Mouse (Mus musculus) macrophage (primary cell): Measurements from ENCODE around the gene Hoxb8. TPM values are rescaled to one million over a fixed set of nuclear protein-coding genes. Genes with fewer than 3 reads are reported as not detected.

Experiments used
- H3K27ac ChIP-seq: fragments of 350-480 bp; formaldehyde crosslinking; 2 replicates; pipeline ENCODE4 v1.9.0; 2021
- H3K36me3 ChIP-seq: fragments of 350-480 bp; formaldehyde crosslinking; 2 replicates; pipeline ENCODE4 v1.9.0; 2021; ENCODE audit errors: inconsistent target
- H3K4me3 ChIP-seq: fragments of 350-480 bp; formaldehyde crosslinking; 2 replicates; pipeline ENCODE4 v1.9.0; 2021; ENCODE audit errors: inconsistent target
- H3K79me2 ChIP-seq: fragments of 350-480 bp; formaldehyde crosslinking; 2 replicates; pipeline ENCODE4 v1.9.0; 2021; ENCODE audit errors: inconsistent target
- WGBS: methylation state at CpG from one replicate; pipeline ENCODE4 v1.1.7; 2026; ENCODE audit warnings: inconsistent platforms; ENCODE audit not compliant: missing documents; 5-methylcytosine and 5-hydroxymethylcytosine counted together
- polyA plus RNA-seq: library from polyadenylated mRNA; stranded (reverse); fragments of 250-400 nt; gene quantifications from 3 replicates; pipeline ENCODE4 v1.2.4, GENCODE M21; 2018; ENCODE audit warnings: inconsistent platforms

Hoxb8 gene
- polyA plus RNA-seq, 1 experiment from 2014 or later, result not detected

DNA sequence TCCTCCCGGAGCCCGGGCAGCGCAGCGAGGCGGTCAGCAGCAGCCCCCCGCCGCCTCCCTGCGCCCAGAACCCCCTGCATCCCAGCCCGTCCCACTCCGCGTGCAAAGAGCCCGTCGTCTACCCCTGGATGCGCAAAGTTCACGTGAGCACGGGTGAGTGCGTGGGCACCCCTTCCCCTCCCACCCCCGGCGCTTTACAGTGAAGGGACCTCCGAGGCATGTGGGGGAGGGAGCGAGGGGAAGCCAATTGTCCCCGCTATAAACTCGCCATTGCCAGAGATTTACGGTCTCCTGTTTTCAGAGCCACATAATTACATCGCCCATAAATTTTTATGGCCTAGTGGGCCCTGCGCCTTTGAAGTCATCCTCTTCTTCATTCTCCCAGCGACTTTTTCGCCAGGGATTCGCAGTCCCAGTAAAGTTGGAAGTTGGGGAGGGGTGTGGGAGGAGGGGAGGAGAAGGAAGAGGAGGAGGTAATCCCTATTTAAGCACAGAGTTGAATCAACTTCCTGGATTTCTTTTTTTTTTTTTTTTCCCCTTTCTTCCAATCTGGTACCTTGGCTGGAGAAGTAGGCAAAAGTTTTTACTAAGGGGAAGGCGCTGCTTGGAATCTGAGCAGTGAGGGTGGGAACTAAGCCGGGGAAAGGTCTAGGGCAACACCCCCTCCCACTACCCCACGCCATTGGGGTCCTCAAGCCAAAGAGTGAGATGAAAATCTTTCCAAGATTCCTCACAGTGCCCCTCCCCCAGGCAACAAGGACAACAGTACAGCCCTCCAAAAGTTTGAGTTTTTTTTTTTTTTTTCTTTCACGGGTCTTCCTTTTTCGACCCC is 37.6 kb downstream of the Hoxb8 start:
- peaks cover 14% of the 10 kb centered on the region; the same call in 1 of the 2 replicates for H3K79me2 ChIP-seq
- no peaks in the 10 kb centered on the region for H3K36me3 ChIP-seq
- WGBS, result 3% methylated on average over 31 of the region's 34 CpGs
- peak overlapping the region; percentile 61 for H3K4me3 ChIP-seq
- peak overlapping the region; percentile 37; the same call in 1 of the 2 replicates for H3K27ac ChIP-seq

DNA sequence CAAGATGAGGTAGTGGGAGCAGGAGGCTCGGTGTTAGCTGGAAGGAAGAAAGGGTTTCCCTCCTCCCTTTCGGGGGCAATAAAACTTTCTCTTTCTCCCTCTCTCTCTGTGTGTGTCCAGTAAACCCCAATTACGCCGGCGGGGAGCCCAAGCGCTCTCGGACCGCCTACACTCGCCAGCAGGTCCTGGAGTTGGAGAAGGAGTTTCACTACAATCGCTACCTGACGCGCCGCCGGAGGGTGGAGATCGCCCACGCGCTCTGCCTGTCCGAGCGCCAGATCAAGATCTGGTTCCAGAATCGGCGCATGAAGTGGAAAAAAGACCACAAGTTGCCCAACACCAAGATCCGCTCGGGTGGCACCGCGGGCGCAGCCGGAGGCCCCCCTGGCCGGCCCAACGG is 38.2 kb downstream of the Hoxb8 start:
- no peaks in the 10 kb centered on the region for H3K36me3 ChIP-seq
- WGBS, result 21% methylated on average over 26 of the region's 29 CpGs
- H3K27ac ChIP-seq, result no peak overlapping the region
- H3K79me2 ChIP-seq, result peaks cover 14% of the 10 kb centered on the region; the same call in 1 of the 2 replicates
- H3K4me3 ChIP-seq, result peak overlapping the region; percentile 61

DNA sequence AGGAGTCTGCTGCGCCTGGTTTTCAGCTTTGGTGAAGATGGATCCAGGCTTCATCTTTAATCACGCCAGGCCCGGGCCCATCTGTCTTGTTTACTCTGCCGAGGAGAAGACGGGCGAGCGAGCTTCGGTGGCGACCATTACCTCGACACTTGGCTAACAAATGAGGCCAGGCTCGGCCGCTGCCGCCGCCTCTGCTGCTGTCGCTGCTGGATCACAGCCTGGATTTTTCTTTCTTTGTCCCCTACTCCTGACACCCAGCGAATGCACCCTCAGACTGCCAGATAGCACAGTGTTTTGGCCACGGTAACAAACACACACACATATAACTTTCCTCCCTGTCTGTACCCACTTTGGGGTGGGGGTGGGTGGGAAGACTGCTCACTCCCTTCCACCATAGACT is 39.0 kb downstream of the Hoxb8 start:
- Histone ChIP-seq H3K79me2 (peaks cover 14% of the 10 kb centered on the region; the same call in 1 of the 2 replicates), H3K36me3 (no peaks in the 10 kb centered on the region), H3K27ac (no peak overlapping the region), H3K4me3 (no peak overlapping the region)
- 92% methylated on average over 17 of the region's 17 CpGs for WGBS

DNA sequence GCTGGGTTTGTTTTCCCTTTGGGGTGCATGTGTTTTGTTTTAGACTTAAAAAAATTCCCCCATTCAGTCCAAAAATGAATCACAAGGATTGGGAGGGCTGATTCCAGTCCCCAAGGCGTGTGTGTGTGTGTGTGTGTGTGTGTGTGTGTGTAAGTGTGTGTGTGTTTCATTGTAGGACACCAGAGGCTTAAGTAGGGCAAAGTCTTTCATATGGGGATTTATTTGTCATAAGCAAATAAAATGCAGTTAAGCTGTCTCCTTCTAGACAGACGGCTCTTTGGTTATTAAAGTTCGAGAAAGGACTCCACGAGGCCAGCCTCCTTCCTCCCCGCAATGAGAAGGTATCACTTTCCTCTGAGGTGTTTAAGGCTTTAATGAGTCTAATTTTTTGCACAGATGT is 40.1 kb downstream of the Hoxb8 start:
- WGBS, result 83% methylated on average over 5 of the region's 5 CpGs
- H3K36me3 ChIP-seq, result no peaks in the 10 kb centered on the region
- no peak overlapping the region for H3K4me3 ChIP-seq
- H3K27ac ChIP-seq, result no peak overlapping the region
- peaks cover 5% of the 10 kb centered on the region; the same call in 1 of the 2 replicates for H3K79me2 ChIP-seq

DNA sequence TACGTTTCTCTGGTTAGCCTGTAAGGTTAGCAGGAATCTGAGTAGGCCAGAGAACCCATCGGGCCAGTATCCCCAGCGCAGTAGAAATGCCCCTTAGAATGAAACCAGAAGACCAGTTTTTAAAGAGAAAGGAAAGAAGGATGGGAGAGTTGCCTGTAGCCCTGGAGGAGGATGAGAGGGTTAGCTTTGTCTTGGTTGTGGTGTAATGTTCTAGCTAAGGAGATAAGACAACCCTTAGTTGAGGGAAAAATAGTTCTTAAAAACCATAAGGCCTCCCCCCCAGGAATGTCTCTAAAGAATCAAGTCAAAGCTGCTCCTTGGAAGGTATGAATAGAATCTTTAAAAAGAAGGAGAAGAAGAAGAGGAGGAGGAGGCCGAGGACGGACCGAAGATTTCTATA is 41.0 kb downstream of the Hoxb8 start:
- 86% methylated on average over 6 of the region's 6 CpGs for WGBS
- Histone ChIP-seq H3K27ac (no peak overlapping the region), H3K79me2 (peaks cover 5% of the 10 kb centered on the region; the same call in 1 of the 2 replicates), H3K4me3 (no peak overlapping the region), H3K36me3 (no peaks in the 10 kb centered on the region)

DNA sequence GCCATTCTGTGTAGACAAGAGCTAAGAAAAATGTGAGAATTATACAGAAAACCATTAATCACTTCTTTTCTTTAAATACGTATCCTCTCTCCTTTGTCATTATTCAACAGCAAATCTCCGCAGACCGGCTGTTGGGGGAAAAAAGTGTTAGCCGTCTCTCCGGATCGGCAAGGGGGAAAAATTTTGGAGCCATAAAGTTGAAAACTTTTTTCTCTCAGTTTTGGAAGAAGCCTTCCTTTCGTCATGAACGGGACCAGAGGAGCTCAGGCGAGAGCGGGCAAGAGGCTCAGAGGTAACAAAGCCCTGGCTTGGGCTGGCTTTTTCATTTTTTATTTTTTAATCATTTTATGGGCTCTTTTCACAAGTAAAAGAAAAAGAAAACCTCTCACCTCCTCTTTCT is 41.4 kb downstream of the Hoxb8 start, which contains the start of gene Hoxb3:
Hoxb3 (plus strand) TSS at position 173 of the 400 bp plus-strand sequence.
- H3K79me2 ChIP-seq, result peaks cover 1% of the 10 kb centered on the region; the same call in 1 of the 2 replicates
- no peaks in the 10 kb centered on the region for H3K36me3 ChIP-seq
- 95% methylated on average over 10 of the region's 10 CpGs for WGBS
- no peak within 1 kb of the TSS for H3K27ac ChIP-seq
- no peak within 1 kb of the TSS for H3K4me3 ChIP-seq

DNA sequence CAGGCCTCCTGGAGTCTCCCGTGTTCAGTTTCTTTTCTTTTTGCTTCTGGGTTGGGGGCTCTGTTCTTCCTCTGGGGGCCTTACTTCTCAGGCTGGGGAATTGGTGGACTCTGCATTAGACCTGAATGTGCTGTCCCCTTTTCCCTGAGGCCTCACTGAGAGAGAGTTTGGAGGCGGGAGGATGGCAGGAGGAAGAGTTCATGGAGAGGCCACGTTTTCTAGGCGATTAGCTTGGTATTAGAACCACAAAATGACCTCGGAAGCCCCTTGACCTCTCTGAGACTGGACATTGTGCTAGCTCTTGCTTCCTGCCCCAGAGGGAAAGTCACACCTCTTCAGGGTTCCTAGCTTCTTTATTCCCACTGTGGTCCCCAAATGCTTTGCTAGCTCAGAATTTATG is 42.4 kb downstream of the Hoxb8 start:
- H3K79me2 ChIP-seq, result no peaks in the 10 kb centered on the region
- H3K27ac ChIP-seq, result no peak overlapping the region
- H3K4me3 ChIP-seq, result no peak overlapping the region
- no peaks in the 10 kb centered on the region for H3K36me3 ChIP-seq
- 89% methylated on average over 5 of the region's 5 CpGs for WGBS

DNA sequence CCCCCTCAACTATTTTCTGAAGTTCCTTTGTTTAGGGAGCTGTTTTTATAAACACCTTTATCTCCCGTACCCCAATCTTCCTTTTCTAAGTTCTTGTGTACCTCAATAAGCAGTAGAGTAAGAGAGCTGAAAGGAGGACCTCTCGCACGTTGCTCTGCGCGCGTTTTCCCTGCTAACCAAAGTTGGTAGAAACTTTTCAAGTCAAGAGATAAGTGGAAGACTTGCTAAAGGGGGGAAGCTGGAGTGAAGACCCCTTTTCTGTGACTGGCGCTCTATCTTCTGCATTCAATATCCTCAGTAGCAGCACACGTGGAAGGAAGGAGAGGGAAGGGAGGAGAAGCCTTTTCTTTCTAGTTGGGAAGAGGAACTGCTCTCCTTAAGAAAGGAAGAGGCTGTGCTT is 43.3 kb downstream of the Hoxb8 start:
- Histone ChIP-seq H3K27ac (no peak overlapping the region), H3K79me2 (no peaks in the 10 kb centered on the region), H3K36me3 (no peaks in the 10 kb centered on the region), H3K4me3 (no peak overlapping the region)
- 91% methylated on average over 8 of the region's 8 CpGs for WGBS

DNA sequence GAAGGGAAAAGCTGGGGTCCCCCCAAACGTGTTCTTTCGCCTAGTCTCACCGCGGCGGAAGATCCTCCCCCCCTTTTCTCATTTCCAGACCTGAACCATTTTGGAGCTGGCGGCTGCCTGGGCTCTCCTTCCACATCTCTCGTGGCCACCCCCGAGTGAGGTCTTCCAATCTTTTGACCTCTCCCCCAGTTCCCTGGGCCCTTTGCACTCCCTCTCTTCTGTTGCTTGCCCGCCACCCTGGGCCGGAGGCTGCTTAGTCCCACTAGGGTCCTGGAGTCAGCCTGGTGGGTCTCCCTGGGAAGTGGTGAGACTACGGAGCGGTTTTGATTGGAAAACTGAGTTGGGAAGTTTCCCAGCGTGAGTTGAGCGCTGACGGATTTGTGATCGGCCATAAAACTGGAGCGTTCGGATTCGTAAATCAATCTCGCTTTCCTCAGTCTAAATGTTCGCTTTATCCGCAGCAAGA is 44.1 kb downstream of the Hoxb8 start:
- H3K4me3 ChIP-seq, result no peak overlapping the region
- no peak overlapping the region for H3K27ac ChIP-seq
- H3K79me2 ChIP-seq, result no peaks in the 10 kb centered on the region
- 94% methylated on average over 21 of the region's 22 CpGs for WGBS
- no peaks in the 10 kb centered on the region for H3K36me3 ChIP-seq

DNA sequence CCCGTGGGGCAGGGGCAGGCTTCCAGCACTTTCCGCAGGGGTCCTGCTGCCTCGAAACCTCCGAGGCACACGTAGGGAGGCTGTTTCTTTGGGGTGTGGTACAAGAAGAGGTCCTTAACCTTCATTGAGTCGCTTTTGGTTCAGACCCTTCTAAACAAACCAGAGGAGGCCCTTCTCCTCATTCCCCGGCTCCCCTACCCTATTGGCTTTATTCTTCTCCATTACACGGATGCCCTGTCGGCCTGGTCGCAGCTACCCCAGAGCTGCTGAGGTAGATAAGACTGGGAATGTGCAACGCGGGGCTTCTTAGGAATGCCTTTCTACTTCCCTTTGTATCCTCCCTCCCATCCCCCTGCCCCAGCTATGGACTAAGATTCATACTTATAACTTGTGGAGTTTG is 45.0 kb downstream of the Hoxb8 start:
- WGBS, result 98% methylated on average over 10 of the region's 12 CpGs
- Histone ChIP-seq H3K79me2 (no peaks in the 10 kb centered on the region), H3K36me3 (no peaks in the 10 kb centered on the region), H3K27ac (no peak overlapping the region), H3K4me3 (no peak overlapping the region)

DNA sequence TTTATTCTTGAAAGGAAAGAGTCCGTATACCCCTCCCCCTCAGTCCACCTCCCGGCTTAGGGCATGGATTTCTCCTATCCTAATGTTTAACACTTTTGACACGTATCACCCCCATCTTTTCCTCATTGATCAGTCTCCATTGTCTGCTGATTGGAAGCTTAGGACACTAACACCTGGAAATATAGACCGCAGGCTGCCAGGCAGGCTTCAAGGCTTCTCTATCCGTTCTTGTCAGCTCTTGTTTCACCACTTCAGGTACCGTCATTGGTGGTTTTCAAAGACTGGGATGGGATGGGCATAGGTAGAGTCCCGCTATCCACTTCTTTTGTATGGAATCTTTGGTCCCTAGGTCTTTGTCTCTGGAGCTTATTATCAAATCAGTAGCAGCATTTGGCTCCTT is 45.4 kb downstream of the Hoxb8 start:
- Histone ChIP-seq H3K79me2 (no peaks in the 10 kb centered on the region), H3K4me3 (no peak overlapping the region), H3K36me3 (no peaks in the 10 kb centered on the region), H3K27ac (no peak overlapping the region)
- WGBS, result 96% methylated on average over 7 of the region's 7 CpGs

DNA sequence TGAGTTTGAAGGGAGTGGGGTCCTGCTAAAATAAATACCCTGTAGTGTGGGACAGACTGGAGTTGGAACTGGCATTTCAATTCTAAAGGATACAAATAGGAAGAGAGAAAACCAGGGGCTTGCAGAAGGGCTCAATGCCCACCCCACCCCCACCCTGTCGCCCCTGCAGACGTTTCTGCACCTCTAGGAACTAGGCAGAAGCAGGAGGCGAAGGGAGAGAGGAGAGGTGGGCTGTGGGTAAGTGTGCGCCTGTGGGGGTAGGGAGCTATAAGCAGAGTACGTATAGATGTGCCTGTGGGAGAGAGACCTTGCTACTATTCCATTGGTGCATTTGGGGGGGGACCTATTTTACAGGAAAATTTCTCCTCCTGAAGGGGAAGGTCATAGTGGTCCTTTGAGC is 46.0 kb downstream of the Hoxb8 start:
- WGBS, result 88% methylated on average over 5 of the region's 5 CpGs
- H3K79me2 ChIP-seq, result no peaks in the 10 kb centered on the region
- H3K4me3 ChIP-seq, result no peak overlapping the region
- H3K27ac ChIP-seq, result no peak overlapping the region
- no peaks in the 10 kb centered on the region for H3K36me3 ChIP-seq

DNA sequence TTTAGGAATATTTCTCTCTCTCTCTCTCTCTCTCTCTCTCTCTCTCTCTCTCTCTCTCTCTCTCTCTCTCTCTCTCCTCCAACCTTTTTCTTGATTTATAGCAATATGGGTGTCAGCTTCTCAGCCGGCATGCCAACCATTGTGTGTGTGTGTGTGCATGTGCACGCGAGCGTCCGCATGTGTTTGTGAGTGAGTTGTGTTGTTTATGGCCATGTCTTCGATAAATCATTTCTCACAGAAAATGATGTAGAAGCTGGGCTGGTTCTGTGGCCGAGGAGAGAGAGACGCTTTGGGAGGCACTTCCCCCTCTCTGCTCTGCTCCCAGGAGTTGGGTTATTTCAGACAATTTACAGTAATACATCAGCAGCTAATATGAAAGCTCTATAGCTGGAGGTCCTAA is 46.9 kb downstream of the Hoxb8 start:
- Histone ChIP-seq H3K79me2 (no peaks in the 10 kb centered on the region), H3K36me3 (no peaks in the 10 kb centered on the region), H3K4me3 (no peak overlapping the region), H3K27ac (no peak overlapping the region)
- 92% methylated on average over 8 of the region's 8 CpGs for WGBS

DNA sequence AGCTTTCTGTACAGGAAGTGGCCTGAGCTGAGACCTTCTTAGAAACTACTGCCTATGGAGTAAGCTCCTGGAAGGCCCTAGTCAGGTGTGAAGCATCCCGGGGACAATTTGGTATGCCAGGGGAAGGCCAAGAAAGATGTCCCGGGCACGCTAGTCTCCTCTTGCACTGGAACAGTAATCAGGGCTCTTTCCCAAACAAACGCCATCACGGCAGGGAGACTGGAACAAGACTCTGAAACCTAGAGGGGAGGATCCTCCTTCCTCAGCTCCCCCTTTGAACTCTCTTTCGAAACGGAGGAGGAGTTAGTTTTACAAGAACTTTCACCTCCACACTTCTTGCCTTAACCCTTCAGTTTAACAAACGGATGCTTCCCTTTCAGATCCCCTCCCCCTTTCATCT is 50.4 kb downstream of the Hoxb8 start:
- Histone ChIP-seq H3K36me3 (no peaks in the 10 kb centered on the region), H3K4me3 (no peak overlapping the region), H3K79me2 (no peaks in the 10 kb centered on the region), H3K27ac (no peak overlapping the region)
- 42% methylated on average over 8 of the region's 8 CpGs for WGBS

DNA sequence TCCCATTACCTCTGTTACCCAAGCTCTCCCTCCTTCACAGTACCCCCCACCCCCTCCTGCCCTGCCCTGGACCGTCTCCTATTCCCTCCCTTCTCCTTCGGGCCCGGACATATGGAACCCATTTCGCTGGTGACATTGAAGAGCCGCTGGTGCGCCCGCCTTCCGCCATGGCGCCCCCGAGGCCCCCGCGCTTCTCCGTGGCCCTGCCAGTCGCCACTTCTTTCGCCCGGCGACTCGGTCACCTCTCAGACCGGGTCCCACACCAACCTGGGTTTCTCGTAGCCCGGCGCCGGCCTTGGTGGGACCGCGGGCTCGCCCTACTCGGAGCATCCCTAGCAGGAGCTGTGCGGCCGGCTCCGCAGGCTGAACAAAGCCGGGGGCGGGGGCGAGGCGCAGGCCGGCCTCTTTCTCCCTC is 50.9 kb downstream of the Hoxb8 start:
- 81% methylated on average over 32 of the region's 35 CpGs for WGBS
- Histone ChIP-seq H3K36me3 (no peaks in the 10 kb centered on the region), H3K4me3 (no peak overlapping the region), H3K79me2 (no peaks in the 10 kb centered on the region), H3K27ac (no peak overlapping the region)
